ENCODE assay signal across 8 mouse cellular contexts in genomic region chr7:122067517-122068381, GRCm38 (mm10). TPM values are rescaled to one million over a fixed set of nuclear protein-coding genes. Genes with fewer than 3 reads are reported as not detected.
DNase-seq lines count a peak whose midpoint lies in the region; ATAC-seq and TF ChIP-seq lines count a peak whose summit lies in the region.

No protein-coding gene starts in this region.

- peak overlapping the region; percentile 95 for H3K4me3 ChIP-seq in lung, embryonic 15.5 days
- H3K4me3 ChIP-seq in embryonic facial prominence, embryonic 10.5 days, result peak overlapping the region; percentile 99
- peak overlapping the region; percentile 99 for H3K4me3 ChIP-seq in hindbrain, embryonic 16.5 days (ENCODE audit: low read length)
- peak overlapping the region; percentile 90 for H3K4me3 ChIP-seq in lung, postnatal 0 days (ENCODE audit: low read depth, low read length)

- no peak for TF ChIP-seq EP300 in lung, postnatal 0 days (IDR thresholded peaks at IDR 0.05)

- TF ChIP-seq CTCF in lung, postnatal 0 days (IDR thresholded peaks at IDR 0.05), result peak; percentile 52

- no peaks in the 10 kb centered on the region for H3K9me3 ChIP-seq in lung, embryonic 15.5 days
- no peaks in the 10 kb centered on the region for H3K9me3 ChIP-seq in embryonic facial prominence, embryonic 10.5 days
- no peaks in the 10 kb centered on the region for H3K9me3 ChIP-seq in hindbrain, embryonic 16.5 days (ENCODE audit: control insufficient read depth, low read length)
- no peaks in the 10 kb centered on the region for H3K9me3 ChIP-seq in lung, postnatal 0 days (ENCODE audit: low read length)

- peaks cover 39% of the 10 kb centered on the region for H3K36me3 ChIP-seq in lung, embryonic 15.5 days
- peaks cover 46% of the 10 kb centered on the region for H3K36me3 ChIP-seq in embryonic facial prominence, embryonic 10.5 days (replicated peaks)
- peaks cover 14% of the 10 kb centered on the region; the same call in 1 of the 2 replicates for H3K36me3 ChIP-seq in hindbrain, embryonic 16.5 days (ENCODE audit: control insufficient read depth, insufficient read depth, low read length)
- peaks cover 14% of the 10 kb centered on the region; the same call in 1 of the 2 replicates for H3K36me3 ChIP-seq in lung, postnatal 0 days (ENCODE audit: insufficient read depth, low read length)

- H3K9ac ChIP-seq in lung, embryonic 15.5 days, result peak overlapping the region; percentile 92
- H3K9ac ChIP-seq in hindbrain, embryonic 16.5 days (ENCODE audit: low read depth, low read length), result peak overlapping the region; percentile 98
- H3K9ac ChIP-seq in lung, postnatal 0 days (replicated peaks; ENCODE audit: low read depth), result peak overlapping the region; percentile 96

- H3K27me3 ChIP-seq in lung, embryonic 15.5 days, result no peaks in the 10 kb centered on the region
- H3K27me3 ChIP-seq in embryonic facial prominence, embryonic 10.5 days (replicated peaks; ENCODE audit: low read depth, poor library complexity, severe bottlenecking), result no peaks in the 10 kb centered on the region
- no peaks in the 10 kb centered on the region for H3K27me3 ChIP-seq in hindbrain, embryonic 16.5 days (replicated peaks; ENCODE audit: control insufficient read depth, insufficient read depth, low read length)
- H3K27me3 ChIP-seq in lung, postnatal 0 days (replicated peaks; ENCODE audit: insufficient read depth, low read length), result no peaks in the 10 kb centered on the region

- ATAC-seq in CD4-positive, CD25-positive, alpha-beta regulatory T cell, adult 4 months, result no peak
- ATAC-seq in lung, embryonic 15.5 days (ENCODE audit: borderline replicate concordance, extremely low read depth, low FRiP score, low TSS enrichment), result peak; percentile 15; the same call in 1 of the 2 replicates
- ATAC-seq in hindbrain, embryonic 16.5 days, result peak; percentile 38
- ATAC-seq in lung, postnatal 0 days, result peak; percentile 14; the same call in 1 of the 2 replicates

- peak overlapping the region; percentile 73 for H3K4me2 ChIP-seq in lung, embryonic 15.5 days
- H3K4me2 ChIP-seq in hindbrain, embryonic 16.5 days (ENCODE audit: low read length), result peak overlapping the region; percentile 85
- peak overlapping the region; percentile 92 for H3K4me2 ChIP-seq in lung, postnatal 0 days (replicated peaks; ENCODE audit: low read depth, low read length)

- peak overlapping the region; percentile 95 for H3K27ac ChIP-seq in lung, embryonic 15.5 days
- peak overlapping the region; percentile 93 for H3K27ac ChIP-seq in embryonic facial prominence, embryonic 10.5 days (replicated peaks)
- peak overlapping the region; percentile 96 for H3K27ac ChIP-seq in hindbrain, embryonic 16.5 days (ENCODE audit: low read depth, low read length)
- peak overlapping the region; percentile 89 for H3K27ac ChIP-seq in lung, postnatal 0 days (ENCODE audit: low read length)

- peaks cover 27% of the 10 kb centered on the region for H3K4me1 ChIP-seq in lung, embryonic 15.5 days
- H3K4me1 ChIP-seq in embryonic facial prominence, embryonic 10.5 days, result peaks cover 29% of the 10 kb centered on the region
- H3K4me1 ChIP-seq in hindbrain, embryonic 16.5 days (ENCODE audit: control insufficient read depth, insufficient read depth, low read depth, low read length), result peaks cover 27% of the 10 kb centered on the region
- peaks cover 4% of the 10 kb centered on the region; the same call in 1 of the 2 replicates for H3K4me1 ChIP-seq in lung, postnatal 0 days (ENCODE audit: insufficient read depth, low read depth, low read length)

- DNase-seq in CD4-positive, CD25-positive, alpha-beta regulatory T cell, adult 2 months (ENCODE audit: low read depth, low spot score), result peak; percentile 30
- DNase-seq in lung, postnatal 25 days (ENCODE audit: low spot score), result no peak
- no peak for DNase-seq in embryonic facial prominence, embryonic 10.5 days (ENCODE audit: low spot score)
- DNase-seq in lung, postnatal 0 days (ENCODE audit: low spot score), result peak; percentile 47
- peak; percentile 18 for DNase-seq in urinary bladder, postnatal 25 days (ENCODE audit: low spot score)

- under 1% methylated on average over 57 of the region's 58 CpGs for WGBS in lung, embryonic 15.5 days
- WGBS in embryonic facial prominence, embryonic 10.5 days, result 1% methylated on average over 58 of the region's 58 CpGs
- 2% methylated on average over 39 of the region's 58 CpGs for WGBS in hindbrain, embryonic 16.5 days
- 1% methylated on average over 54 of the region's 58 CpGs for WGBS in lung, postnatal 0 days

RNA-seq across cellular contexts. Expression of gene Ears2, which starts 0.7 kb away (rescaled TPM):
- polyA plus RNA-seq in CD4-positive, CD25-positive, alpha-beta regulatory T cell, adult 4 months (2017; shearing (Covaris generic)), result 1 to 10 TPM; 6.6 to 7.5 TPM
- polyA plus RNA-seq in lung, embryonic 15.5 days (2015; fragmentation: Nextera tagmentation; extraction: Ambion mirVana), result 15.1 and 17.0 TPM in 2 replicates
- polyA plus RNA-seq in embryonic facial prominence, embryonic 10.5 days (2016; fragmentation: Nextera tagmentation; extraction: Ambion mirVana), result 16.4 and 18.4 TPM in 2 replicates
- polyA plus RNA-seq in hindbrain, embryonic 16.5 days (2015; fragmentation: Nextera tagmentation; extraction: Ambion mirVana), result 8.7 and 9.6 TPM in 2 replicates
- 5.2 and 6.0 TPM in 2 replicates for polyA plus RNA-seq in lung, postnatal 0 days (2015; fragmentation: Nextera tagmentation; extraction: Ambion mirVana)

RNA-seq across cellular contexts. Expression of gene Ubfd1, which starts 0.8 kb away (rescaled TPM):
- 10 to 100 TPM; 10.2 to 10.4 TPM for polyA plus RNA-seq in CD4-positive, CD25-positive, alpha-beta regulatory T cell, adult 4 months (2017; shearing (Covaris generic))
- 56.9 and 58.7 TPM in 2 replicates for polyA plus RNA-seq in lung, embryonic 15.5 days (2015; fragmentation: Nextera tagmentation; extraction: Ambion mirVana)
- 74.8 and 75.0 TPM in 2 replicates for polyA plus RNA-seq in embryonic facial prominence, embryonic 10.5 days (2016; fragmentation: Nextera tagmentation; extraction: Ambion mirVana)
- polyA plus RNA-seq in hindbrain, embryonic 16.5 days (2015; fragmentation: Nextera tagmentation; extraction: Ambion mirVana), result 71.2 and 75.7 TPM in 2 replicates
- 19.0 and 23.4 TPM in 2 replicates for polyA plus RNA-seq in lung, postnatal 0 days (2015; fragmentation: Nextera tagmentation; extraction: Ambion mirVana)

RNA-seq across cellular contexts. Expression of gene Ndufab1, which starts 33.9 kb away (rescaled TPM):
- 100 to 1,000 TPM; 117 to 166 TPM for polyA plus RNA-seq in CD4-positive, CD25-positive, alpha-beta regulatory T cell, adult 4 months (2017; shearing (Covaris generic))
- polyA plus RNA-seq in lung, embryonic 15.5 days (2015; fragmentation: Nextera tagmentation; extraction: Ambion mirVana), result 634 and 676 TPM in 2 replicates
- polyA plus RNA-seq in embryonic facial prominence, embryonic 10.5 days (2016; fragmentation: Nextera tagmentation; extraction: Ambion mirVana), result 763 and 789 TPM in 2 replicates
- polyA plus RNA-seq in hindbrain, embryonic 16.5 days (2015; fragmentation: Nextera tagmentation; extraction: Ambion mirVana), result 694 and 758 TPM in 2 replicates
- polyA plus RNA-seq in lung, postnatal 0 days (2015; fragmentation: Nextera tagmentation; extraction: Ambion mirVana), result 344 and 362 TPM in 2 replicates

RNA-seq across cellular contexts. Expression of gene Gga2, which starts 46.7 kb away (rescaled TPM):
- polyA plus RNA-seq in CD4-positive, CD25-positive, alpha-beta regulatory T cell, adult 4 months (2017; shearing (Covaris generic)), result 1 to 10 TPM; 1.1 to 1.8 TPM
- polyA plus RNA-seq in lung, embryonic 15.5 days (2015; fragmentation: Nextera tagmentation; extraction: Ambion mirVana), result 84.9 and 86.5 TPM in 2 replicates
- 111 and 124 TPM in 2 replicates for polyA plus RNA-seq in embryonic facial prominence, embryonic 10.5 days (2016; fragmentation: Nextera tagmentation; extraction: Ambion mirVana)
- 46.5 and 51.4 TPM in 2 replicates for polyA plus RNA-seq in hindbrain, embryonic 16.5 days (2015; fragmentation: Nextera tagmentation; extraction: Ambion mirVana)
- polyA plus RNA-seq in lung, postnatal 0 days (2015; fragmentation: Nextera tagmentation; extraction: Ambion mirVana), result 22.3 and 28.3 TPM in 2 replicates

Comparison
In these comparisons a context has a peak if more than half of its experiments do, and no peak if none do; other contexts are left out.
1. DNase-seq: peak in CD4-positive, CD25-positive, alpha-beta regulatory T cell, adult 2 months (single experiment), lung, postnatal 0 days (single experiment) and urinary bladder, postnatal 25 days (single experiment); none in lung, postnatal 25 days (single experiment) and embryonic facial prominence, embryonic 10.5 days (single experiment).
2. Peak in every context shown above with its lines, with median percentiles within 50 percentile points of each other: H3K27ac ChIP-seq, H3K4me2 ChIP-seq, H3K4me3 ChIP-seq and H3K9ac ChIP-seq.